Mouse (Mus musculus) liver, postnatal 0 days (tissue): ENCODE measurements around the gene Sel1l3. TPM values are rescaled to one million over a fixed set of nuclear protein-coding genes. Genes with fewer than 3 reads are reported as not detected.

Experiments used
- ATAC-seq: fragments of 200-750 bp; cut with Nextera tagmentation; 2 replicates; pipeline ENCODE4 v1.8.0; 2017; ENCODE audit warnings: mild to moderate bottlenecking, moderate library complexity
- DNase-seq: peaks from one replicate; pipeline ENCODE4 v3.0.0-alpha.2; 2016
- H3K27ac ChIP-seq: fragments of 300-500 bp; sonication (generic); 2 replicates; pipeline ENCODE4 v1.5.1; 2014; ENCODE audit warnings: antibody characterized with exemption, moderate library complexity, mild to moderate bottlenecking, low read depth
- H3K27me3 ChIP-seq: fragments of 300-500 bp; sonication (generic); 2 replicates; pipeline ENCODE4 v1.6.1; 2014; ENCODE audit warnings: low read length, control low read depth, mixed read lengths; ENCODE audit not compliant: insufficient read depth
- H3K36me3 ChIP-seq: fragments of 300-500 bp; sonication (generic); replicated peaks from 2 replicates; pipeline ENCODE4 v1.6.1; 2014; ENCODE audit warnings: mild to moderate bottlenecking, control low read depth, low read length, moderate library complexity, mixed read lengths; ENCODE audit not compliant: insufficient read depth
- H3K4me1 ChIP-seq: fragments of 300-500 bp; sonication (generic); 2 replicates; pipeline ENCODE4 v1.6.1; 2014; ENCODE audit warnings: antibody characterized with exemption, mild to moderate bottlenecking, control low read depth; ENCODE audit not compliant: insufficient read depth
- H3K4me2 ChIP-seq: fragments of 300-500 bp; sonication (generic); 2 replicates; pipeline ENCODE4 v1.6.1; 2014; ENCODE audit warnings: low read depth, mild to moderate bottlenecking, low read length, moderate library complexity, mixed read lengths
- H3K4me3 ChIP-seq: fragments of 300-500 bp; sonication (generic); 2 replicates; pipeline ENCODE4 v1.5.1; 2014; ENCODE audit warnings: low read depth, low read length
- H3K9ac ChIP-seq: fragments of 300-500 bp; sonication (generic); replicated peaks from 2 replicates; pipeline ENCODE4 v1.6.1; 2014; ENCODE audit warnings: mild to moderate bottlenecking, moderate library complexity
- H3K9me3 ChIP-seq: fragments of 300-500 bp; sonication (generic); 2 replicates; pipeline ENCODE4 v1.6.1; 2016; ENCODE audit warnings: mild to moderate bottlenecking, control low read depth, low read length, mixed read lengths
- CTCF ChIP-seq: sonication (generic); IDR thresholded peaks from 2 replicates; pipeline ENCODE4 v1.5.1; 2016; ENCODE audit warnings: antibody characterized with exemption, low read depth
- EP300 ChIP-seq: IDR thresholded peaks from 2 replicates; pipeline ENCODE4 v1.6.1; 2016; ENCODE audit warnings: antibody characterized with exemption, low read depth, mild to moderate bottlenecking
- WGBS: fragments of 180-500 bp; shearing (Covaris S2); extraction: QIAGEN DNeasy Blood & Tissue Kit; methylation state at CpG from one replicate; pipeline ENCODE4 v1.1.7; 2014; ENCODE audit not compliant: insufficient replicate concordance; 5-methylcytosine and 5-hydroxymethylcytosine counted together
- polyA plus RNA-seq: library from polyadenylated mRNA; unstranded; fragments of >200 nt; fragmentation: Nextera tagmentation; extraction: Ambion mirVana; gene quantifications from 2 replicates; pipeline ENCODE4 v1.2.1, GENCODE M21; 2015

Sel1l3 gene
- polyA plus RNA-seq, 1 experiment from 2014 or later = 0.93 TPM

- no peaks in the 10 kb centered on the region for H3K27me3 ChIP-seq
- no peak overlapping the region for H3K27ac ChIP-seq
- no peak for ATAC-seq
- no peak overlapping the region for H3K9ac ChIP-seq
- WGBS = 73% methylated on average over 10 of the region's 10 CpGs
- TF ChIP-seq CTCF (no peak), EP300 (no peak)
- H3K4me3 ChIP-seq = no peak overlapping the region
- H3K36me3 ChIP-seq = no peaks in the 10 kb centered on the region
- H3K4me2 ChIP-seq = no peak overlapping the region
- DNase-seq = no peak
- no peaks in the 10 kb centered on the region for H3K9me3 ChIP-seq
- H3K4me1 ChIP-seq = no peaks in the 10 kb centered on the region
Measured at GRCm38 (mm10) chr5:53172256-53172636, 41.5 kb downstream of the Sel1l3 start.

- Histone ChIP-seq H3K36me3 (no peaks in the 10 kb centered on the region), H3K9ac (no peak overlapping the region), H3K27me3 (no peaks in the 10 kb centered on the region), H3K9me3 (no peaks in the 10 kb centered on the region), H3K4me1 (no peaks in the 10 kb centered on the region), H3K27ac (no peak overlapping the region), H3K4me3 (no peak overlapping the region), H3K4me2 (no peak overlapping the region)
- WGBS = 84% methylated on average over 6 of the region's 6 CpGs
- no peak for DNase-seq
- no peak for ATAC-seq
- no peak for TF ChIP-seq EP300
- TF ChIP-seq CTCF = no peak
Measured at GRCm38 (mm10) chr5:53171611-53172255, 42.0 kb downstream of the Sel1l3 start.

- H3K9me3 ChIP-seq = no peaks in the 10 kb centered on the region
- WGBS = 77% methylated on average over 4 of the region's 4 CpGs
- no peak overlapping the region for H3K27ac ChIP-seq
- ATAC-seq (no peak), DNase-seq (no peak)
- no peak overlapping the region for H3K4me2 ChIP-seq
- no peaks in the 10 kb centered on the region for H3K36me3 ChIP-seq
- no peaks in the 10 kb centered on the region for H3K27me3 ChIP-seq
- H3K9ac ChIP-seq = no peak overlapping the region
- TF ChIP-seq CTCF (no peak), EP300 (no peak)
- H3K4me1 ChIP-seq = no peaks in the 10 kb centered on the region
- no peak overlapping the region for H3K4me3 ChIP-seq
Measured at GRCm38 (mm10) chr5:53167564-53167963, 46.2 kb downstream of the Sel1l3 start.

GRCm38 (mm10) chr5:53165672-53166071 is 48.1 kb downstream of the Sel1l3 start:
- Histone ChIP-seq H3K27ac (no peak overlapping the region), H3K9me3 (no peaks in the 10 kb centered on the region), H3K4me3 (no peak overlapping the region), H3K4me1 (no peaks in the 10 kb centered on the region), H3K9ac (no peak overlapping the region), H3K27me3 (no peaks in the 10 kb centered on the region), H3K36me3 (no peaks in the 10 kb centered on the region), H3K4me2 (no peak overlapping the region)
- 65% methylated on average over 5 of the region's 5 CpGs for WGBS
- no peak for DNase-seq
- ATAC-seq = no peak
- TF ChIP-seq EP300 (no peak), CTCF (no peak)

GRCm38 (mm10) chr5:53162436-53162835 is 51.3 kb downstream of the Sel1l3 start:
- Histone ChIP-seq H3K4me2 (no peak overlapping the region), H3K27ac (no peak overlapping the region), H3K4me3 (no peak overlapping the region), H3K4me1 (no peaks in the 10 kb centered on the region), H3K36me3 (no peaks in the 10 kb centered on the region), H3K9ac (no peak overlapping the region), H3K9me3 (no peaks in the 10 kb centered on the region), H3K27me3 (no peaks in the 10 kb centered on the region)
- DNase-seq (no peak), ATAC-seq (no peak)
- 82% methylated on average over 8 of the region's 8 CpGs for WGBS
- TF ChIP-seq EP300 (no peak), CTCF (no peak)

DNA sequence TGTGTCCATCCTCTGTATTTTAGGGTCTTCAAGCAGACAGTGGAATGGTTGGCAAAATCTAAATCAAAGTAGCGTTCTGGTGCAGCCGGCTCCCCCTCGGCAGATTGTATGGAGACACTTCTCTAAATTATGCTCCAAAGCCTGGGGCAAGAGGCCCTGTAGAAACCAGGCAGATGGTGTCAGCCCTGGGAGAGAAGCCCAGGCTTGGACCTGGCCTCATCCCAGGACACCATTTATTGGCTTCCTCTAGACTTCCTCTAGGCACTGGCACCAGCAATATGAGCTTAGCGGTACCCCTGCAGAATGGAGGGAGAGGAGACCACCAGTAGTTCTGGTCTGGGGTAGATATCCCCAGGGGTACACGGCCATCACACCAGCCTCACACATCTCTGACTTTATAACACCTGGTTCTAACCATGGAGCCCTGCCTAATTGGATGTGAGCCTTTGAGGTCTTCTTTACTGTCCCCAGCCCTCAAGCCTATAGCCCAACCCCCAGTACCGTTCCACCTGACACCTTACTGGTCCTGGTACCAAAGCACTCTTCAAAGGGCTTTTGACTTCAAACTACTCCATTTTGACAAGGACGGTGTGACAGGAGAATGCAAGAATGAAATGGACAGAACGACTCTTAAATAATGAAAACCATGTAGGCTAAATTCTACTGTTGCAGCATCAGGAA is 52.1 kb downstream of the Sel1l3 start:
- TF ChIP-seq EP300 (no peak), CTCF (no peak)
- Histone ChIP-seq H3K9me3 (no peaks in the 10 kb centered on the region), H3K27ac (no peak overlapping the region), H3K4me2 (no peak overlapping the region), H3K36me3 (no peaks in the 10 kb centered on the region), H3K9ac (no peak overlapping the region), H3K4me3 (no peak overlapping the region), H3K27me3 (no peaks in the 10 kb centered on the region), H3K4me1 (no peaks in the 10 kb centered on the region)
- ATAC-seq (no peak), DNase-seq (no peak)
- 84% methylated on average over 8 of the region's 8 CpGs for WGBS
